Mouse (Mus musculus) limb, embryonic 14.5 days (tissue): Measurements from ENCODE around the gene Muc20. TPM values are rescaled to one million over a fixed set of nuclear protein-coding genes. Genes with fewer than 3 reads are reported as not detected.

Experiments used
- ATAC-seq: fragments of 200-750 bp; cut with Nextera tagmentation; 2 replicates; pipeline ENCODE4 v1.8.0; 2017; ENCODE audit warnings: low read depth, moderate number of reproducible peaks, moderate TSS enrichment; ENCODE audit not compliant: low FRiP score
- DNase-seq: peaks from one replicate; pipeline ENCODE4 v3.0.0-alpha.2; 2015; ENCODE audit warnings: low spot score
- H3K27ac ChIP-seq: fragments of 300-500 bp; sonication (generic); replicated peaks from 2 replicates; pipeline ENCODE4 v1.5.1; 2014; ENCODE audit warnings: low read depth, mild to moderate bottlenecking, low read length, moderate library complexity, mixed read lengths
- H3K27me3 ChIP-seq: fragments of 300-500 bp; sonication (generic); 2 replicates; pipeline ENCODE4 v1.6.1; 2014; ENCODE audit warnings: low read length, mixed read lengths; ENCODE audit not compliant: control insufficient read depth, insufficient read depth
- H3K36me3 ChIP-seq: fragments of 300-500 bp; sonication (generic); 2 replicates; pipeline ENCODE4 v1.6.1; 2014; ENCODE audit warnings: mild to moderate bottlenecking, low read length, moderate library complexity, mixed read lengths; ENCODE audit not compliant: control insufficient read depth, insufficient read depth
- H3K4me1 ChIP-seq: fragments of 300-500 bp; sonication (generic); 2 replicates; pipeline ENCODE4 v1.6.1; 2014; ENCODE audit warnings: antibody characterized with exemption, low read length, mixed read lengths; ENCODE audit not compliant: control insufficient read depth, insufficient read depth
- H3K4me2 ChIP-seq: fragments of 300-500 bp; sonication (generic); replicated peaks from 2 replicates; pipeline ENCODE4 v1.6.1; 2014; ENCODE audit warnings: low read depth, mild to moderate bottlenecking, low read length, moderate library complexity; ENCODE audit not compliant: severe bottlenecking
- H3K4me3 ChIP-seq: fragments of 300-500 bp; sonication (generic); replicated peaks from 2 replicates; pipeline ENCODE4 v1.5.1; 2014; ENCODE audit warnings: low read length
- H3K9ac ChIP-seq: fragments of 300-500 bp; sonication (generic); 2 replicates; pipeline ENCODE4 v1.6.1; 2014; ENCODE audit warnings: mild to moderate bottlenecking, low read depth, low read length, moderate library complexity; ENCODE audit not compliant: severe bottlenecking
- H3K9me3 ChIP-seq: fragments of 300-500 bp; sonication (generic); 2 replicates; pipeline ENCODE4 v1.6.1; 2016; ENCODE audit warnings: low read length; ENCODE audit not compliant: control insufficient read depth
- POLR2A ChIP-seq: fragments of 200-500 bp; IDR thresholded peaks from 2 replicates; pipeline ENCODE4 v1.8.0; 2012; ENCODE audit warnings: inconsistent platforms, mild to moderate bottlenecking, moderate library complexity, borderline replicate concordance; ENCODE audit not compliant: insufficient read depth, insufficient read length; ENCODE audit errors: extremely low read depth
- WGBS: fragments of 180-500 bp; shearing (Covaris S2); extraction: QIAGEN DNeasy Blood & Tissue Kit; methylation state at CpG from one replicate; pipeline ENCODE4 v1.1.7; 2014; 5-methylcytosine and 5-hydroxymethylcytosine counted together
- polyA plus RNA-seq, 2 experiments: library from polyadenylated mRNA; depleted of rRNA in 1 of 2; stranded (reverse) in 1 of 2; unstranded in 1 of 2; fragments of >200 nt; fragmentation: Nextera tagmentation in 1 of 2; extraction: Ambion mirVana in 1 of 2; gene quantifications; 2 replicates each; pipeline versions ENCODE4 v1.2.1 to v1.2.3; 2012 to 2014

Gene Muc20
- polyA plus RNA-seq, 2 experiments: 0.11 to 0.12 TPM

- TF ChIP-seq POLR2A: no peak
- H3K9me3 ChIP-seq: no peaks in the 10 kb centered on the region
- H3K9ac ChIP-seq: no peak overlapping the region
- no peak overlapping the region for H3K4me2 ChIP-seq
- WGBS: 83% methylated on average over 8 of the region's 8 CpGs
- no peaks in the 10 kb centered on the region for H3K36me3 ChIP-seq
- DNase-seq: no peak
- no peaks in the 10 kb centered on the region for H3K4me1 ChIP-seq
- no peak overlapping the region for H3K27ac ChIP-seq
- no peak for ATAC-seq
- no peaks in the 10 kb centered on the region for H3K27me3 ChIP-seq
- no peak overlapping the region for H3K4me3 ChIP-seq
Observed at GRCm38 (mm10) chr16:32740003-32740663, 57.1 kb downstream of the Muc20 start.

DNA sequence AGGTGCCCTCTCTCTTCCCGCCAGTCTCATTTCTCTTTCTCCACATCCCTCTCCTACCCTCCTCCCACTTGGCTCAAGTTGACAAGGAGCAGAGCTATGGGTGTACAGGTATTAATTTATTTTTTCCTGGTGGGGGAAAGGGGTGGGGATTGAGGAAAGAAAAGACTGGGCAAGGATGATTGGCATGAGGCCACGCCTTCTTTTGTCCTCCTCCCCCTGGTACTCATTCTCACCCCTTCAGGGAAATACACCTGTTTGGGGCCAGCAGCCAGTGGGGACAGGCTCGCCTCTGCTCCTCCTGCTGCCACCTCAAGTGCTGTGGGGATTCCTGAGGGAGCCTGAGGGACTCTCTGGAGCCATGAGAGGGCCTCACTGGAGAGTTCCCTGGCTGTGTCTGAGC is 61.2 kb downstream of the Muc20 start:
- no peak for ATAC-seq
- no peak for DNase-seq
- no peaks in the 10 kb centered on the region for H3K36me3 ChIP-seq
- H3K27ac ChIP-seq: no peak overlapping the region
- no peaks in the 10 kb centered on the region for H3K9me3 ChIP-seq
- no peaks in the 10 kb centered on the region for H3K27me3 ChIP-seq
- H3K4me3 ChIP-seq: no peak overlapping the region
- no peak overlapping the region for H3K9ac ChIP-seq
- WGBS: 54% methylated on average over 3 of the region's 3 CpGs
- no peaks in the 10 kb centered on the region for H3K4me1 ChIP-seq
- no peak overlapping the region for H3K4me2 ChIP-seq
- TF ChIP-seq POLR2A: no peak

DNA sequence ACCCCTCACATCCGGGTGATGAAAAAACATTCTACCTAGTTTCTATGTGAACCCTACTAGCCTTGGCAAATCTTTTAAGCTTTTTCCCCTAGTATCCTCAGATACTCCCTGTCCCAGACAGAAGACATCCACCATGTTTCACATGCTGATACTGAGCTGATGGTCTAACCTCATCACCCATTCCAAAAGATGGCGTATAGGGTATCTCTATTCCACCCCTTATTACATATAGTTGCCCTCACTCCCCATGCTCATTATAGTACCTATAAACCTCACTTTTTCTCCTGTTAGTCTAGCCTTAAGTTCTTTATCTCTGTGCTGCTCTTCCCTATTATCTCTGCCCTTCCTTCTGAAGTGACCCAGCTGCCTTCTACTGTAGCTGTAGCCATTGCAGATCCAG is 61.6 kb downstream of the Muc20 start, which contains the start of gene Muc4:
TSS of gene Muc4 (plus strand) at position 301 of the 400 bp plus-strand sequence.
- Histone ChIP-seq H3K27ac (no peak within 1 kb of the TSS), H3K4me1 (no peaks in the 10 kb centered on the region), H3K4me2 (no peak within 1 kb of the TSS), H3K4me3 (no peak within 1 kb of the TSS), H3K36me3 (no peaks in the 10 kb centered on the region), H3K9ac (no peak within 1 kb of the TSS), H3K27me3 (no peaks in the 10 kb centered on the region), H3K9me3 (no peaks in the 10 kb centered on the region)
- ATAC-seq: no peak
- no peak for DNase-seq
- TF ChIP-seq POLR2A: no peak
- WGBS: 96% methylated on average over 2 of the region's 2 CpGs

- no peak for TF ChIP-seq POLR2A
- H3K9me3 ChIP-seq: no peaks in the 10 kb centered on the region
- WGBS: 88% methylated on average over 3 of the region's 3 CpGs
Observed at GRCm38 (mm10) chr16:32733213-32733612, 64.0 kb downstream of the Muc20 start.

DNA sequence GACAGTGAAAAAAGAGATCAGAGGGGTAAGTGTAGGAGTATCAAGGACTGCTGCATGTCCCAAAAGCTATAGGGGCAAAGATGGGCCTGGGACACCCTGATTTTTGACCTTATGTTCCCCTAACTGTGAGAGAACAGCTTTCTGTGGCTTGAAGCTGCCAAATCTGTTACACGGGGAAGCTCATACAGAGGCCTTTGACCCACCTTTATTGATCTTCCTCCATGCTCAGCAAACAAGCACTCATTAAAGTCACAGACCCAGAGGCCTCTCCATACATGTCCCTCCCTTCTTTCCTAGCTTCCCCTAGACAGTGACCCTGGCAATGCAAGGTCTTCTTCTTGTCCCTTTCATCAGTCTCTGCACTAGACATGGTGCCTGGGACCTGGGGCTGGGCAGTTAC is 68.5 kb downstream of the Muc20 start:
- Histone ChIP-seq H3K27ac (no peak overlapping the region), H3K27me3 (no peaks in the 10 kb centered on the region), H3K4me1 (no peaks in the 10 kb centered on the region), H3K4me3 (no peak overlapping the region), H3K4me2 (no peak overlapping the region), H3K9me3 (no peaks in the 10 kb centered on the region), H3K36me3 (no peaks in the 10 kb centered on the region), H3K9ac (no peak overlapping the region)
- TF ChIP-seq POLR2A: no peak
- DNase-seq (no peak), ATAC-seq (no peak)
- WGBS: 71% methylated on average over 1 of the region's 1 CpGs

More at GRCm38 (mm10) chr16:32733213-32733612, 64.0 kb downstream of the Muc20 start:
- Histone ChIP-seq H3K36me3 (no peaks in the 10 kb centered on the region), H3K4me2 (no peak overlapping the region), H3K4me1 (no peaks in the 10 kb centered on the region), H3K27ac (no peak overlapping the region), H3K4me3 (no peak overlapping the region), H3K27me3 (no peaks in the 10 kb centered on the region), H3K9ac (no peak overlapping the region)
- ATAC-seq: no peak
- no peak for DNase-seq
